Mouse (Mus musculus) thymus, postnatal 4 days (tissue): ENCODE results near the gene Fam122a.

Source experiments
- DNase-seq: peaks from one replicate; pipeline ENCODE4 v3.0.0; 2021

Gene Fam122a

DNA sequence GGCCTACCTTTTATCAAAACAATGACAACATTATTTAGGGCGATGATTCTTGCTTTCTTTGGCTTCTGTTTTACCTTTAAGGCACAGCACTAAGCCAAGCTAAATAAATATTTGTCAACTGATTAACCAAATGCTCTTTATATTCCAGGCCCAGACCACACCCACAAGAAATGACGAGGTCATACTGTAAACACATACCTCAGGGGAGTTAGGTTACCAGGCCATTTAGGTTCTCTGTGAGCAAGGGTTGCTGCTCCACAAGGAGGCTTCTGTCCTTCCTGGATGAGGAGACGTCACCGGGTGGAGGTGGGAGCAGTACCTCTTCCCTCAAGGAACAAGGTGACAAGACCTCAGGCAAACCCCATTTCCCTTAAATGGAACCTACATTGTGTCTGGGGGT lies 49.9 kb downstream of the Fam122a start:
- no peak for DNase-seq

- no peak for DNase-seq
These were observed 50.4 kb downstream of the Fam122a start for GRCm38 (mm10) chr19:24426759-24427181.
